Mouse (Mus musculus): Measurements from ENCODE around the gene Tubd1. TPM values are rescaled to one million over a fixed set of nuclear protein-coding genes. Genes with fewer than 3 reads are reported as not detected.

Gene Tubd1
- total and polyA plus RNA-seq, 2 experiments from 2014 or later = 2.5 to 8.0 TPM

- 1% methylated on average over 40 of the region's 50 CpGs for WGBS
- Histone ChIP-seq H3K4me1 (ENCODE audit: control insufficient read depth, insufficient read depth) (peaks cover 21% of the 10 kb centered on the region), H3K36me3 (replicated peaks; ENCODE audit: control insufficient read depth, insufficient read depth, low read length) (peaks cover 8% of the 10 kb centered on the region; the same call in 1 of the 2 replicates), H3K9me3 (replicated peaks; ENCODE audit: control insufficient read depth, low read length) (no peaks in the 10 kb centered on the region), H3K4me3 (ENCODE audit: low read depth, low read length) (peak overlapping the region; percentile 81), H3K27me3 (ENCODE audit: control insufficient read depth, insufficient read depth, low read length) (no peaks in the 10 kb centered on the region), H3K4me2 (ENCODE audit: low read depth, low read length) (peak overlapping the region; percentile 76), H3K9ac (replicated peaks; ENCODE audit: low read depth, low read length) (peak overlapping the region; percentile 96), H3K27ac (ENCODE audit: low read depth) (peak overlapping the region; percentile 80)
- DNase-seq (ENCODE audit: low spot score) (peak; percentile 41), ATAC-seq (ENCODE audit: insufficient read depth, low read depth) (peak; percentile 37)
- TF ChIP-seq CTCF (IDR thresholded peaks at IDR 0.05; ENCODE audit: low read depth) = no peak
- no peak for TF ChIP-seq EP300 (IDR thresholded peaks at IDR 0.05; ENCODE audit: low read depth)
Observed at GRCm38 (mm10) chr11:86543960-86544638, 692 bp upstream of the Tubd1 start.

- peak overlapping the region; percentile 81 for H3K4me3 ChIP-seq (ENCODE audit: low read depth, low read length)
- peak overlapping the region; percentile 67 for H3K9ac ChIP-seq (replicated peaks; ENCODE audit: low read depth, low read length)
- H3K4me1 ChIP-seq (ENCODE audit: control insufficient read depth, insufficient read depth) = peaks cover 21% of the 10 kb centered on the region
- H3K36me3 ChIP-seq (replicated peaks; ENCODE audit: control insufficient read depth, insufficient read depth, low read length) = peaks cover 22% of the 10 kb centered on the region
- H3K9me3 ChIP-seq (replicated peaks; ENCODE audit: control insufficient read depth, low read length) = no peaks in the 10 kb centered on the region
- no peak for ATAC-seq (ENCODE audit: insufficient read depth, low read depth)
- H3K27me3 ChIP-seq (ENCODE audit: control insufficient read depth, insufficient read depth, low read length) = no peaks in the 10 kb centered on the region
- peak overlapping the region; percentile 80; the same call in 1 of the 2 replicates for H3K27ac ChIP-seq (ENCODE audit: low read depth)
- H3K4me2 ChIP-seq (ENCODE audit: low read depth, low read length) = peak overlapping the region; percentile 70
- no peak for TF ChIP-seq EP300 (IDR thresholded peaks at IDR 0.05; ENCODE audit: low read depth)
- TF ChIP-seq CTCF (IDR thresholded peaks at IDR 0.05; ENCODE audit: low read depth) = no peak
- no peak for DNase-seq (ENCODE audit: low spot score)
- 72% methylated on average over 8 of the region's 8 CpGs for whole genome bisulfite sequencing
Observed at GRCm38 (mm10) chr11:86545556-86545955, 765 bp downstream of the Tubd1 start.

GRCm38 (mm10) chr11:86547412-86547811 lies 2.6 kb downstream of the Tubd1 start:
- H3K36me3 ChIP-seq (replicated peaks; ENCODE audit: control insufficient read depth, insufficient read depth, low read length) = peaks cover 29% of the 10 kb centered on the region
- no peak for ATAC-seq (ENCODE audit: insufficient read depth, low read depth)
- H3K9ac ChIP-seq (replicated peaks; ENCODE audit: low read depth, low read length) = no peak overlapping the region
- H3K4me3 ChIP-seq (ENCODE audit: low read depth, low read length) = no peak overlapping the region
- TF ChIP-seq EP300 (IDR thresholded peaks at IDR 0.05; ENCODE audit: low read depth) = no peak
- 0 out of 2 replicates have a peak, but pooled peaks have one; percentile 10 for TF ChIP-seq CTCF (IDR thresholded peaks at IDR 0.05; ENCODE audit: low read depth)
- H3K4me2 ChIP-seq (ENCODE audit: low read depth, low read length) = no peak overlapping the region
- peaks cover 14% of the 10 kb centered on the region for H3K4me1 ChIP-seq (ENCODE audit: control insufficient read depth, insufficient read depth)
- WGBS = 95% methylated on average over 1 of the region's 1 CpGs
- H3K27me3 ChIP-seq (ENCODE audit: control insufficient read depth, insufficient read depth, low read length) = no peaks in the 10 kb centered on the region
- DNase-seq (ENCODE audit: low spot score) = no peak
- H3K27ac ChIP-seq (ENCODE audit: low read depth) = no peak overlapping the region
- no peaks in the 10 kb centered on the region for H3K9me3 ChIP-seq (replicated peaks; ENCODE audit: control insufficient read depth, low read length)

- H3K4me2 ChIP-seq (ENCODE audit: low read depth, low read length) = no peak overlapping the region
- H3K9me3 ChIP-seq (replicated peaks; ENCODE audit: control insufficient read depth, low read length) = no peaks in the 10 kb centered on the region
- 91% methylated on average over 6 of the region's 6 CpGs for WGBS
- H3K4me3 ChIP-seq (ENCODE audit: low read depth, low read length) = no peak overlapping the region
- H3K36me3 ChIP-seq (replicated peaks; ENCODE audit: control insufficient read depth, insufficient read depth, low read length) = peaks cover 58% of the 10 kb centered on the region
- no peak overlapping the region for H3K9ac ChIP-seq (replicated peaks; ENCODE audit: low read depth, low read length)
- no peaks in the 10 kb centered on the region for H3K27me3 ChIP-seq (ENCODE audit: control insufficient read depth, insufficient read depth, low read length)
- DNase-seq (ENCODE audit: low spot score) (no peak), ATAC-seq (ENCODE audit: insufficient read depth, low read depth) (no peak)
- TF ChIP-seq CTCF (IDR thresholded peaks at IDR 0.05; ENCODE audit: low read depth) = no peak
- TF ChIP-seq EP300 (IDR thresholded peaks at IDR 0.05; ENCODE audit: low read depth) = no peak
- no peaks in the 10 kb centered on the region for H3K4me1 ChIP-seq (ENCODE audit: control insufficient read depth, insufficient read depth)
- no peak overlapping the region for H3K27ac ChIP-seq (ENCODE audit: low read depth)
Observed at GRCm38 (mm10) chr11:86553525-86553924, 8.7 kb downstream of the Tubd1 start.

GRCm38 (mm10) chr11:86558258-86558657 lies 13.5 kb downstream of the Tubd1 start:
- Histone ChIP-seq H3K36me3 (replicated peaks; ENCODE audit: control insufficient read depth, insufficient read depth, low read length) (peaks cover 55% of the 10 kb centered on the region), H3K27ac (ENCODE audit: low read depth) (no peak overlapping the region), H3K9me3 (replicated peaks; ENCODE audit: control insufficient read depth, low read length) (no peaks in the 10 kb centered on the region), H3K4me1 (ENCODE audit: control insufficient read depth, insufficient read depth) (no peaks in the 10 kb centered on the region), H3K27me3 (ENCODE audit: control insufficient read depth, insufficient read depth, low read length) (no peaks in the 10 kb centered on the region), H3K9ac (replicated peaks; ENCODE audit: low read depth, low read length) (no peak overlapping the region), H3K4me2 (ENCODE audit: low read depth, low read length) (no peak overlapping the region), H3K4me3 (ENCODE audit: low read depth, low read length) (no peak overlapping the region)
- ATAC-seq (ENCODE audit: insufficient read depth, low read depth) = no peak
- no peak for DNase-seq (ENCODE audit: low spot score)
- TF ChIP-seq EP300 (IDR thresholded peaks at IDR 0.05; ENCODE audit: low read depth) (no peak), CTCF (IDR thresholded peaks at IDR 0.05; ENCODE audit: low read depth) (no peak)
- WGBS = 87% methylated on average over 4 of the region's 4 CpGs

Measured in heart, postnatal 0 days (tissue).